Mouse (Mus musculus): ENCODE data around the gene Vmn1r43. TPM values are rescaled to one million over a fixed set of nuclear protein-coding genes. Genes with fewer than 3 reads are reported as not detected.

Vmn1r43 gene
- polyA plus RNA-seq (2014; fragmentation: Illumina TruSeq; extraction: RNeasy Lipid Tissue Mini Kit (QIAGEN cat#74804)): not detected

DNA sequence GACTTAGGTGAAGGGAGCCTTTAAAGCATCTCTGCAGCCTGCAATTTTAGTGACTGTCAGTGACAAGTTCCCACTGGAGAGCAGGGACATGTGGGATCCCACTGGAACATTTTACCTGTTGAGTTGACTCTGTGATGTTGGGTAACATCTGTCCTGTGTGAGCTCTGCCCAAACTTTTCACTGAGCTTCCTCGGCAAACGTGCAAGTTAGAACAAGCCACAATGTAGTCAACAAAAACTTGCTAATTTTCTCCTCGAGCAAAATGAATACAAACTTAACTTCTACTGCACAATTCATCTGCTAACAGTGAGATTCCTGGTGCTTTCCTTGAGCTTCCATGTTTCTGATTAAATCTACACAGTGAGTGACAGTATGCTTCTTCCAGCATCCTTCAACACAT, at the start of gene Vmn1r43, which contains the start of gene Vmn1r42:
Gene Vmn1r43, minus strand, starts transcription at position 101 of the 400 bp plus-strand sequence.
Gene Vmn1r42, minus strand, starts transcription at position 101 of the 400 bp plus-strand sequence.

DNA sequence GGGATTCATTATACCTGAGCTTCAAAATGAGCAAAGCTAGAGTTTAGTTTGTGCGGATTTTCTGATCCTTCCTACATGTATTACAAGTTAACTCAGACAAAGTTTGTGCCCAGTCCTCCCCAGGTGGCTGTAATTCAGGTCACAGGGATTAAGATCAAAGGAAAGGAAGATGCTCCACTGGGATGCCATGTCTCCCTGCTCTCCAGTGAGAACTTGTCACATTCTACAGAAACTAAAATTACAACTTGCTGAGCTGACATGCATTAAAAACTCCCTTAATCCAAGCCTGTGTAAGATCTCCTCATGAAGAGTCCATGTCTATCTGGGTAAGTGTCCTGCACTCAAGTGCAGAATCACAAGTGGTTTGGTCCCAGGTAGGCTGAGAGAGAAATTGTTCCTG, 7.1 kb upstream of the Vmn1r43 start, which contains the start of gene Vmn1r44:
Gene Vmn1r44, plus strand, starts transcription at position 301 of the 400 bp plus-strand sequence.

Other genes with a start within 250 kb of the Vmn1r43 start
- 14.8 TPM for gene Txnrd3, start 232.4 kb downstream of the Vmn1r43 start, polyA plus RNA-seq (2014; fragmentation: Illumina TruSeq; extraction: RNeasy Lipid Tissue Mini Kit (QIAGEN cat#74804))
- gene Vmn1r40, start 168.9 kb downstream of the Vmn1r43 start, polyA plus RNA-seq (2014; fragmentation: Illumina TruSeq; extraction: RNeasy Lipid Tissue Mini Kit (QIAGEN cat#74804)): not detected
- not detected for gene Vmn1r41, start 135.6 kb downstream of the Vmn1r43 start, polyA plus RNA-seq (2014; fragmentation: Illumina TruSeq; extraction: RNeasy Lipid Tissue Mini Kit (QIAGEN cat#74804))
- not detected for gene Vmn1r42, start within 50 bp of the Vmn1r43 start, polyA plus RNA-seq (2014; fragmentation: Illumina TruSeq; extraction: RNeasy Lipid Tissue Mini Kit (QIAGEN cat#74804))
- gene Vmn1r44, start 7.2 kb upstream of the Vmn1r43 start, polyA plus RNA-seq (2014; fragmentation: Illumina TruSeq; extraction: RNeasy Lipid Tissue Mini Kit (QIAGEN cat#74804)): not detected
- gene Vmn1r45, start 64.2 kb upstream of the Vmn1r43 start, polyA plus RNA-seq (2014; fragmentation: Illumina TruSeq; extraction: RNeasy Lipid Tissue Mini Kit (QIAGEN cat#74804)): not detected
- gene Vmn1r46, start 92.9 kb upstream of the Vmn1r43 start, polyA plus RNA-seq (2014; fragmentation: Illumina TruSeq; extraction: RNeasy Lipid Tissue Mini Kit (QIAGEN cat#74804)): not detected
- not detected for gene Vmn1r47, start 139.7 kb upstream of the Vmn1r43 start, polyA plus RNA-seq (2014; fragmentation: Illumina TruSeq; extraction: RNeasy Lipid Tissue Mini Kit (QIAGEN cat#74804))
- not detected for gene Vmn1r48, start 160.4 kb upstream of the Vmn1r43 start, polyA plus RNA-seq (2014; fragmentation: Illumina TruSeq; extraction: RNeasy Lipid Tissue Mini Kit (QIAGEN cat#74804))
- gene Vmn1r49, start 202.1 kb upstream of the Vmn1r43 start, polyA plus RNA-seq (2014; fragmentation: Illumina TruSeq; extraction: RNeasy Lipid Tissue Mini Kit (QIAGEN cat#74804)): not detected
- not detected for gene Vmn1r50, start 225.0 kb upstream of the Vmn1r43 start, polyA plus RNA-seq (2014; fragmentation: Illumina TruSeq; extraction: RNeasy Lipid Tissue Mini Kit (QIAGEN cat#74804))
- not detected for gene Vmn1r51, start 246.2 kb upstream of the Vmn1r43 start, polyA plus RNA-seq (2014; fragmentation: Illumina TruSeq; extraction: RNeasy Lipid Tissue Mini Kit (QIAGEN cat#74804))